Mouse (Mus musculus) G1E (cell line): ENCODE measurements at regions not wholly inside any gene's neighbourhood (a gene's known extent, or its start where the extent isn't known, plus 50 kb on each side); places are given as distances from the start of the nearest gene placed in this dataset.

Experiments used
- CTCF ChIP-seq: IDR thresholded peaks from 2 replicates; pipeline ENCODE4 v1.5.1; 2012; ENCODE audit warnings: low read depth, low read length, inconsistent platforms, mixed read lengths
- GATA1 ChIP-seq: IDR thresholded peaks from 2 replicates; pipeline ENCODE4 v1.6.1; 2012; ENCODE audit warnings: borderline replicate concordance, low read length, inconsistent platforms, mixed read lengths
- GATA2 ChIP-seq: IDR thresholded peaks from 2 replicates; pipeline ENCODE4 v1.6.1; 2012; ENCODE audit warnings: low read depth, low read length, inconsistent platforms, borderline replicate concordance
- POLR2AphosphoS5 ChIP-seq: IDR thresholded peaks from 2 replicates; pipeline ENCODE4 v1.6.1; 2012; ENCODE audit warnings: low read depth, low read length, inconsistent platforms; ENCODE audit not compliant: insufficient replicate concordance
- TAL1 ChIP-seq: conservative IDR thresholded peaks from 2 replicates; pipeline ENCODE4 v1.6.1; 2012; ENCODE audit warnings: low read depth, low read length, inconsistent platforms, mixed read lengths

- TF ChIP-seq CTCF (no peak), GATA1 (no peak), TAL1 (no peak), POLR2AphosphoS5 (no peak), GATA2 (no peak)
Observed at GRCm38 (mm10) chr8:115448367-115448766, 259.2 kb downstream of the Maf start.
